Mouse (Mus musculus): ENCODE results near the gene Piwil4. TPM values are rescaled to one million over a fixed set of nuclear protein-coding genes. Genes with fewer than 3 reads are reported as not detected.

The Piwil4 gene
- total and polyA plus RNA-seq, 3 experiments = 24.8 to 31.7 TPM; not detected in 1

DNA sequence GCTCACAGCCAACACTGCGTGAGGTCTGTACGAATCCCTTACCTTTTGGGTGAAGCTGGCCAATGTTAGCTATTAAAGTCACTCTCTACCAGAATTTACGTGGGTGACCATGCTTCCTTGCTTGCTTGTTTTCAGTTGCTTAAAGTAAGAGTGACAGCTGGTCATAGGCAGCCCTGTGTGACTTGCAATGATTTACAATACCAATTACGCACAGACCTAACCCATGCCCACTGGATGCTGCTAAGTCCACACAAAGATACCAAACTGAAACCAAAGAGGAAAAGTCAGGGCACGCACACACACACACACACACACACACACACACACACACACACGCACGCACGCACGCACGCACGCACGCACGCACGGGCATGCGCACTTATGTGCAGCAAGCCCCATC, 25.3 kb downstream of the Piwil4 start:
- H3K27me3 ChIP-seq (ENCODE audit: control insufficient read depth in 1 of 2, insufficient read depth in 2 of 2, low read length in 2 of 2) = no peaks in the 10 kb centered on the region; a peak in 1 of 4 replicates
- no peak for DNase-seq (ENCODE audit: low read depth, low spot score)
- TF ChIP-seq MAZ (IDR thresholded peaks at IDR 0.05; ENCODE audit: low read depth, low read length) = no peak
- 0 out of 4 replicates have a peak, but pooled peaks of 1 of the 2 experiments have one; percentile 33 for TF ChIP-seq POLR2A (IDR thresholded peaks at IDR 0.05; ENCODE audit: control insufficient read depth in 1 of 2, insufficient read depth in 1 of 2, low read depth in 1 of 2, low read length in 2 of 2, poor library complexity in 1 of 2)
- TF ChIP-seq TAL1 (IDR thresholded peaks at IDR 0.05; ENCODE audit: low read length) = no peak
- TF ChIP-seq HCFC1 (IDR thresholded peaks at IDR 0.05; ENCODE audit: low read depth, low read length) = no peak

DNA sequence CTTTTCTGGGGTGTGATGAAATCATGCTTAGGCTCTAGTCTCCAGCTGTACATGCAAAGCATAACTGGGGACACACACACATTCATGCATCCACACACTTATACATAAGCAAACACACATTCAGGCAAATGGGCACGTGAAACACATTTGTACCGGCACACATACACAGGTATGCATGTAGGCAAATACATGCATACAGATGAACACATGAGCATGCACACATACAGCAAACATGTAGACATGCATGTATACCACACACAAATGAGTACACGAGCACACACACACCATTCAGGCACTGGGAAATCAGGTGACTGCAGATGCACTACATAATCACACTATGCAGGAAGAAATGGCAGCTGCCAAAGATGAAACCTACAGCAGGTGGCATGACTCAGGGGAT, 29.6 kb downstream of the Piwil4 start:
- no peak for DNase-seq (ENCODE audit: low read depth, low spot score)
- Histone ChIP-seq H3K36me3 (ENCODE audit: control insufficient read depth in 1 of 2, insufficient read depth in 2 of 2, low read length in 2 of 2) (peaks cover 0 to 6% of the 10 kb centered on the region in 2 experiments; a peak in 1 of 4 replicates), H3K4me1 (ENCODE audit: control insufficient read depth in 1 of 2, insufficient read depth in 2 of 2, low read length in 2 of 2) (no peaks in the 10 kb centered on the region; a peak in 1 of 4 replicates), H3K9me3 (replicated peaks; ENCODE audit: insufficient read depth, low read length) (no peaks in the 10 kb centered on the region), H3K9ac (ENCODE audit: control insufficient read depth, low read depth, low read length, poor library complexity, severe bottlenecking) (no peak overlapping the region), H3K79me2 (ENCODE audit: control insufficient read depth, insufficient read depth, low read length, poor library complexity) (no peaks in the 10 kb centered on the region), H3K27me3 (ENCODE audit: control insufficient read depth in 1 of 2, insufficient read depth in 2 of 2, low read length in 2 of 2) (peaks cover 0 to 2% of the 10 kb centered on the region in 2 experiments; a peak in 2 of 4 replicates), H3K4me3 (ENCODE audit: control insufficient read depth in 1 of 2, insufficient read depth in 1 of 2, low read depth in 2 of 2, low read length in 2 of 2) (no peak overlapping the region), H3K27ac (ENCODE audit: control insufficient read depth, low read depth, low read length) (no peak overlapping the region)
- no peak for TF ChIP-seq USF2 (IDR thresholded peaks at IDR 0.05; ENCODE audit: borderline replicate concordance in 1 of 2, insufficient read depth in 1 of 2, low read depth in 1 of 2, low read length in 2 of 2)
- peak; percentile 91; the same call in 1 of the 2 replicates for TF ChIP-seq POLR2AphosphoS5 (IDR thresholded peaks at IDR 0.05; ENCODE audit: borderline replicate concordance, low read depth, low read length)

More for the DNA sequence above, 25.3 kb downstream of the Piwil4 start:
- Histone ChIP-seq H3K79me2 (ENCODE audit: control insufficient read depth, insufficient read depth, low read length, poor library complexity) (no peaks in the 10 kb centered on the region), H3K9me3 (replicated peaks; ENCODE audit: insufficient read depth, low read length) (no peaks in the 10 kb centered on the region), H3K4me1 (ENCODE audit: control insufficient read depth in 1 of 2, insufficient read depth in 2 of 2, low read length in 2 of 2) (peaks cover 12 to 14% of the 10 kb centered on the region in 2 experiments), H3K4me3 (ENCODE audit: control insufficient read depth in 1 of 2, insufficient read depth in 1 of 2, low read depth in 2 of 2, low read length in 2 of 2) (no peak overlapping the region), H3K9ac (ENCODE audit: control insufficient read depth, low read depth, low read length, poor library complexity, severe bottlenecking) (no peak overlapping the region), H3K27ac (ENCODE audit: control insufficient read depth, low read depth, low read length) (no peak overlapping the region), H3K36me3 (ENCODE audit: control insufficient read depth in 1 of 2, insufficient read depth in 2 of 2, low read length in 2 of 2) (peaks cover 6 to 16% of the 10 kb centered on the region in 2 experiments; a peak in 3 of 4 replicates)

DNA sequence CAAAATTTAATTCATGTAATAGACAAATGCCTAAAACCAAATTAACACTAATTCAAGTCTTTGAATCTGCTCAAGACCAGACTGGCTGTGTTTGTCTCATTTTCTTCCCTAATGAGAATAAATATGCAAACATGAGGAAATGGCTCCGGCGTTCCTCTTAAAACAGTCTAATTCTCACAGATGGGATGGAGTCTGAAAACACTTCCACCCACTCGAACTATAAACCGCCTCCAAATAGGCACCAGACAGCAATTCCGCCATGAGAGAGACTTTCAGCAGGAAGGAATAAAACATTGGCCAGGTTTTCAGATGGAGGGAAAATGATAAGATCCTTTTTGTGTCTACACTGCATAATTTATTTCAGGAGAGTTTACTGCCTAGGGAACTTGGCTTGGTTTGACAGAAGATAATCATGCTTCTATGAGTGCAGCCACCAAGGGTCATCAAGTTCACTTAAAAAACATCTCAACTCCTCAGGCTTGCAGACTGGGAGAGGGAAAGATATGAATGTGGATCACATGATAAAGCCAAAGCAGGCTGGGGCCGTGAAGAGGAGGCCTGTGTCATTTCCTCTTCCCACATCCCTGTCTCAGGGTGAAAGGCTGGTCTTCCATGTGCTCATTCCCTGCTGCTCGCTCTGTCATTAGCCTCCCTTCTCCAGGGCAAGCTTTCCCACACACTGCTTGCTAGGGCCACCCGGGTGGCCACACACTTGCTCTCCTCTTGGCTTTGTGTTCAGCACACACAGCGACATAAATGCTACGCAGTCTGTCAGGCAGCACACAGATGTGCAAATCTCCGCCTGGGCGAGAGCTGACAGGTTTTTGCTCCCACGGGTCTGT, 35.0 kb downstream of the Piwil4 start:
- peak; percentile 47 for DNase-seq (ENCODE audit: low read depth, low spot score)
- peaks cover 0 to 2% of the 10 kb centered on the region in 2 experiments; a peak in 2 of 4 replicates for H3K4me1 ChIP-seq (ENCODE audit: control insufficient read depth in 1 of 2, insufficient read depth in 2 of 2, low read length in 2 of 2)
- peaks cover 0 to 2% of the 10 kb centered on the region in 2 experiments; a peak in 1 of 4 replicates for H3K27me3 ChIP-seq (ENCODE audit: control insufficient read depth in 1 of 2, insufficient read depth in 2 of 2, low read length in 2 of 2)
- no peak overlapping the region for H3K9ac ChIP-seq (ENCODE audit: control insufficient read depth, low read depth, low read length, poor library complexity, severe bottlenecking)
- TF ChIP-seq CTCF (IDR thresholded peaks at IDR 0.05 in 2 of 3, conservative IDR thresholded peaks at IDR 0.05 in 1 of 3; ENCODE audit: control insufficient read depth in 1 of 3, insufficient read depth in 1 of 3, low read depth in 2 of 3, low read length in 3 of 3, poor library complexity in 1 of 3, severe bottlenecking in 1 of 3) = no peak
- TF ChIP-seq GATA1 (IDR thresholded peaks at IDR 0.05; ENCODE audit: low read depth, low read length) = peak; percentile 49; the same call in 1 of the 2 replicates
- no peak for TF ChIP-seq TBP (IDR thresholded peaks at IDR 0.05; ENCODE audit: low read depth, low read length)
- no peak; the same call in 1 of the 2 replicates for TF ChIP-seq MXI1 (IDR thresholded peaks at IDR 0.05; ENCODE audit: low read depth, low read length)
- no peak for TF ChIP-seq MEF2A (IDR thresholded peaks at IDR 0.05; ENCODE audit: extremely low read depth, insufficient replicate concordance, low read depth, low read length, poor library complexity, severe bottlenecking)
- peak; percentile 75; the same call in 1 of the 2 replicates for TF ChIP-seq USF1 (IDR thresholded peaks at IDR 0.05; ENCODE audit: low read depth, low read length)
- peak; percentile 32; the same call in 1 of the 2 replicates for TF ChIP-seq ETS1 (IDR thresholded peaks at IDR 0.05; ENCODE audit: low read depth, low read length)
- peak in 1 of 2 experiments; percentile 35; a peak in 1 of 4 replicates for TF ChIP-seq EP300 (IDR thresholded peaks at IDR 0.05; ENCODE audit: low read depth in 1 of 2, low read length in 2 of 2)
- no peak for TF ChIP-seq MYB (IDR thresholded peaks at IDR 0.05; ENCODE audit: low read depth, low read length)
- H3K36me3 ChIP-seq (ENCODE audit: control insufficient read depth in 1 of 2, insufficient read depth in 2 of 2, low read length in 2 of 2) = no peaks in the 10 kb centered on the region; a peak in 1 of 4 replicates
- no peak overlapping the region for H3K27ac ChIP-seq (ENCODE audit: control insufficient read depth, low read depth, low read length)
- H3K79me2 ChIP-seq (ENCODE audit: control insufficient read depth, insufficient read depth, low read length, poor library complexity) = no peaks in the 10 kb centered on the region
- H3K4me3 ChIP-seq (ENCODE audit: control insufficient read depth in 1 of 2, insufficient read depth in 1 of 2, low read depth in 2 of 2, low read length in 2 of 2) = no peak overlapping the region
- H3K9me3 ChIP-seq (replicated peaks; ENCODE audit: insufficient read depth, low read length) = no peaks in the 10 kb centered on the region

All from MEL (cell line).